Mouse (Mus musculus): Measurements from ENCODE around the gene Pard3.

Pard3 gene

GRCm38 (mm10) chr8:127498997-127499719, 435.5 kb downstream of the Pard3 start:
- no peak for DNase-seq (ENCODE audit: low spot score in 2 of 2)

- no peak for DNase-seq (ENCODE audit: low spot score in 2 of 2)
These were observed 436.0 kb downstream of the Pard3 start for GRCm38 (mm10) chr8:127499720-127500114.

- no peak for DNase-seq (ENCODE audit: low spot score in 2 of 2)
These were observed 436.5 kb downstream of the Pard3 start for GRCm38 (mm10) chr8:127500206-127500605.

- DNase-seq (ENCODE audit: low spot score in 2 of 2) = no peak
These were observed 438.1 kb downstream of the Pard3 start for GRCm38 (mm10) chr8:127501756-127502155.

- no peak for DNase-seq (ENCODE audit: low spot score in 2 of 2)
These were observed 441.6 kb downstream of the Pard3 start for GRCm38 (mm10) chr8:127505286-127505685.

GRCm38 (mm10) chr8:127506336-127506735, 442.6 kb downstream of the Pard3 start:
- DNase-seq (ENCODE audit: low spot score in 2 of 2) = no peak

- no peak for DNase-seq (ENCODE audit: low spot score in 2 of 2)
These were observed 447.6 kb downstream of the Pard3 start for GRCm38 (mm10) chr8:127511341-127511740.

GRCm38 (mm10) chr8:127512001-127512573, 448.4 kb downstream of the Pard3 start:
- DNase-seq (ENCODE audit: low spot score in 2 of 2) = no peak

GRCm38 (mm10) chr8:127512580-127512979, 448.9 kb downstream of the Pard3 start:
- DNase-seq (ENCODE audit: low spot score in 2 of 2) = no peak

- DNase-seq (ENCODE audit: low spot score in 2 of 2) = no peak
These were observed 451.4 kb downstream of the Pard3 start for GRCm38 (mm10) chr8:127514810-127515735.

- no peak for DNase-seq (ENCODE audit: low spot score in 2 of 2)
These were observed 452.4 kb downstream of the Pard3 start for GRCm38 (mm10) chr8:127516043-127516442.

GRCm38 (mm10) chr8:127525673-127526072, 462.0 kb downstream of the Pard3 start:
- no peak for DNase-seq (ENCODE audit: low spot score in 2 of 2)

- DNase-seq (ENCODE audit: low spot score in 2 of 2) = no peak
These were observed 464.6 kb downstream of the Pard3 start for GRCm38 (mm10) chr8:127528315-127528714.

GRCm38 (mm10) chr8:127529746-127530145, 466.1 kb downstream of the Pard3 start:
- DNase-seq (ENCODE audit: low spot score in 2 of 2) = no peak

- DNase-seq (ENCODE audit: low spot score in 2 of 2) = no peak
These were observed 468.2 kb downstream of the Pard3 start for GRCm38 (mm10) chr8:127531866-127532265.

GRCm38 (mm10) chr8:127534789-127535188, 471.1 kb downstream of the Pard3 start:
- no peak for DNase-seq (ENCODE audit: low spot score in 2 of 2)

- no peak for DNase-seq (ENCODE audit: low spot score in 2 of 2)
These were observed 471.6 kb downstream of the Pard3 start for GRCm38 (mm10) chr8:127535192-127535845.

- DNase-seq (ENCODE audit: low spot score in 2 of 2) = no peak
These were observed 472.1 kb downstream of the Pard3 start for GRCm38 (mm10) chr8:127535846-127536220.

GRCm38 (mm10) chr8:127539803-127540202, 476.1 kb downstream of the Pard3 start:
- no peak for DNase-seq (ENCODE audit: low spot score in 2 of 2)

- DNase-seq (ENCODE audit: low spot score in 2 of 2) = no peak
These were observed 476.6 kb downstream of the Pard3 start for GRCm38 (mm10) chr8:127540273-127540672.

GRCm38 (mm10) chr8:127542162-127542561, 478.5 kb downstream of the Pard3 start:
- DNase-seq (ENCODE audit: low spot score in 2 of 2) = no peak

GRCm38 (mm10) chr8:127543676-127544075, 480.0 kb downstream of the Pard3 start:
- no peak for DNase-seq (ENCODE audit: low spot score in 2 of 2)

Measured in spleen, postnatal 4 days (tissue).